Mouse (Mus musculus) limb, embryonic 14.5 days (tissue): Measurements from ENCODE around the gene Cox17. TPM values are rescaled to one million over a fixed set of nuclear protein-coding genes. Genes with fewer than 3 reads are reported as not detected.
A peak's percentile ranks its signal among the peaks of the same experiment; 100 is the strongest.

Experiments used
- ATAC-seq: fragments of 200-750 bp; cut with Nextera tagmentation; 2 replicates; pipeline ENCODE4 v1.8.0; 2017; ENCODE audit warnings: low read depth, moderate number of reproducible peaks, moderate TSS enrichment; ENCODE audit not compliant: low FRiP score
- DNase-seq: peaks from one replicate; pipeline ENCODE4 v3.0.0-alpha.2; 2015; ENCODE audit warnings: low spot score
- H3K27ac ChIP-seq: fragments of 300-500 bp; sonication (generic); replicated peaks from 2 replicates; pipeline ENCODE4 v1.5.1; 2014; ENCODE audit warnings: low read depth, mild to moderate bottlenecking, low read length, moderate library complexity, mixed read lengths
- H3K27me3 ChIP-seq: fragments of 300-500 bp; sonication (generic); 2 replicates; pipeline ENCODE4 v1.6.1; 2014; ENCODE audit warnings: low read length, mixed read lengths; ENCODE audit not compliant: control insufficient read depth, insufficient read depth
- H3K36me3 ChIP-seq: fragments of 300-500 bp; sonication (generic); 2 replicates; pipeline ENCODE4 v1.6.1; 2014; ENCODE audit warnings: mild to moderate bottlenecking, low read length, moderate library complexity, mixed read lengths; ENCODE audit not compliant: control insufficient read depth, insufficient read depth
- H3K4me1 ChIP-seq: fragments of 300-500 bp; sonication (generic); 2 replicates; pipeline ENCODE4 v1.6.1; 2014; ENCODE audit warnings: antibody characterized with exemption, low read length, mixed read lengths; ENCODE audit not compliant: control insufficient read depth, insufficient read depth
- H3K4me2 ChIP-seq: fragments of 300-500 bp; sonication (generic); replicated peaks from 2 replicates; pipeline ENCODE4 v1.6.1; 2014; ENCODE audit warnings: low read depth, mild to moderate bottlenecking, low read length, moderate library complexity; ENCODE audit not compliant: severe bottlenecking
- H3K4me3 ChIP-seq: fragments of 300-500 bp; sonication (generic); replicated peaks from 2 replicates; pipeline ENCODE4 v1.5.1; 2014; ENCODE audit warnings: low read length
- H3K9ac ChIP-seq: fragments of 300-500 bp; sonication (generic); 2 replicates; pipeline ENCODE4 v1.6.1; 2014; ENCODE audit warnings: mild to moderate bottlenecking, low read depth, low read length, moderate library complexity; ENCODE audit not compliant: severe bottlenecking
- H3K9me3 ChIP-seq: fragments of 300-500 bp; sonication (generic); 2 replicates; pipeline ENCODE4 v1.6.1; 2016; ENCODE audit warnings: low read length; ENCODE audit not compliant: control insufficient read depth
- POLR2A ChIP-seq: fragments of 200-500 bp; IDR thresholded peaks from 2 replicates; pipeline ENCODE4 v1.8.0; 2012; ENCODE audit warnings: inconsistent platforms, mild to moderate bottlenecking, moderate library complexity, borderline replicate concordance; ENCODE audit not compliant: insufficient read depth, insufficient read length; ENCODE audit errors: extremely low read depth
- WGBS: fragments of 180-500 bp; shearing (Covaris S2); extraction: QIAGEN DNeasy Blood & Tissue Kit; methylation state at CpG from one replicate; pipeline ENCODE4 v1.1.7; 2014; 5-methylcytosine and 5-hydroxymethylcytosine counted together
- polyA plus RNA-seq, 2 experiments: library from polyadenylated mRNA; depleted of rRNA in 1 of 2; stranded (reverse) in 1 of 2; unstranded in 1 of 2; fragments of >200 nt; fragmentation: Nextera tagmentation in 1 of 2; extraction: Ambion mirVana in 1 of 2; gene quantifications; 2 replicates each; pipeline versions ENCODE4 v1.2.1 to v1.2.3; 2012 to 2014

Cox17 gene
- 50.0 and 83.6 TPM in 2 replicates for polyA plus RNA-seq (2012; rRNA removed)
- 107 and 124 TPM in 2 replicates for polyA plus RNA-seq (2014; fragmentation: Nextera tagmentation; extraction: Ambion mirVana)

DNA sequence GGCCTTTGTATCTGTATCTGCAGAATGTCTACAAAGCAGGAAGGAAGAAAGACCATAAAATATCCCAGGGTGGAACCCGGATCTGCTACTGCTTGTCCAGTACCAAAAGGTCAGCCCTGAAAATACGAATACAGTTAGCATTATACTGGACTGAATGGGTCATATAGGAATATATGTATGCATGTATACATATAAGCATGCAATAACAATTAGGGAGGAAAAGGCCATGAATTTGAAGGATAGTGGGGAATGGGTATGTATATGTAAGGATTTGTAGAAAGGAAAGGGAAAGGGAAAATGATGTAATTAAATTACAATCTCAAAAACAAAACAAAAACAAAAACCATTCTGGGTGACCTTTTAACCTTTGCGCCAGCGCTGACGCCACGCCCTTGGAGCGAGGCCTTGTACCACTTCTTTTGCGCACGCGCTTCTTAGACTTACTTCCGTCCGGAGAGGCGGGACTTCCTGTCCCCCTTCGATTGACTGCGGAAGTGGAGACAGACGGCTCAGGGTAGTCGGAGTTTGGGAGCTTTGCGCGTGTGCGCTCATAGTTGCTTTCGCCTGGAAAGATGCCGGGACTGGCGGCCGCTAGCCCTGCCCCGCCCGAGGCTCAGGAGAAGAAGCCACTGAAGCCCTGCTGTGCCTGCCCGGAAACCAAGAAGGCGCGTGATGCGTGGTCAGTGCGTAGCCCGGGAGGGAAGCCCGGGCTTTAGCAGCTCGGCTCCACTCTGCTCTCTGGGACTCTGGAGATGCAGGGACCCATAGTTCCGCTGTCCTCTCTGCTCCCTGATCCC lies at the start of gene Cox17, which contains the start of gene Gm21987:
Cox17 (plus strand) TSS at position 463 of the 797 bp plus-strand sequence.
Gm21987 (plus strand) TSS at position 512 of the 797 bp plus-strand sequence.
- peak within 1 kb of the TSS; percentile 63 for H3K4me2 ChIP-seq
- no peaks in the 10 kb centered on the region for H3K27me3 ChIP-seq
- H3K36me3 ChIP-seq = peaks cover 22% of the 10 kb centered on the region
- H3K9ac ChIP-seq = peak within 1 kb of the TSS; percentile 86
- H3K27ac ChIP-seq = peak within 1 kb of the TSS; percentile 65
- peaks cover 6% of the 10 kb centered on the region; the same call in 1 of the 2 replicates for H3K4me1 ChIP-seq
- peak; percentile 97 for DNase-seq
- 0 out of 2 replicates have a peak, but pooled peaks have one; percentile 55 for TF ChIP-seq POLR2A
- peak within 1 kb of the TSS; percentile 84 for H3K4me3 ChIP-seq
- ATAC-seq = peak; percentile 94
- WGBS = 3% methylated on average over 34 of the region's 35 CpGs
- H3K9me3 ChIP-seq = no peaks in the 10 kb centered on the region

DNA sequence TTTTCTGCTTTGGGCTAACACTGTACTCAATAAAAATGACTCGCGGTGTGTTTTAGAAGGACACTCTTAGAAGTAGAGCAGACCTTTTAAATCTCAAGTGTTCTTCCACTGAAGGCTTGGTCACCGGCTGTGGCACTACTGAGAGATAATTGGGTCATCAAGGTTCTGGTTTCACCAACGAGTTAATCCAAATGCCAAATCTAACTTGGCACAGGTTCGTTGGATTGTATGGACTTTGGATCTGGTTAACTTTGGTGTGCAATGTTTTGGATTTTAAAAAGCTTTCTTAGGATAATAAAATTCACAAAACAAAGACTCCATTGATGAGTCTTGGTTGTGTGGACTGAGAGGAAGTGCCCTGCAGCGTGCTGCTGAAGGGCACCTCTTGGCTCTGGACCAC lies 48.4 kb upstream of the Cox17 start:
- ATAC-seq (no peak), DNase-seq (no peak)
- Histone ChIP-seq H3K4me3 (no peak overlapping the region), H3K27ac (no peak overlapping the region), H3K27me3 (no peaks in the 10 kb centered on the region), H3K36me3 (no peaks in the 10 kb centered on the region), H3K9ac (no peak overlapping the region), H3K4me2 (no peak overlapping the region), H3K4me1 (no peaks in the 10 kb centered on the region), H3K9me3 (no peaks in the 10 kb centered on the region)
- 66% methylated on average over 6 of the region's 6 CpGs for WGBS
- no peak for TF ChIP-seq POLR2A

DNA sequence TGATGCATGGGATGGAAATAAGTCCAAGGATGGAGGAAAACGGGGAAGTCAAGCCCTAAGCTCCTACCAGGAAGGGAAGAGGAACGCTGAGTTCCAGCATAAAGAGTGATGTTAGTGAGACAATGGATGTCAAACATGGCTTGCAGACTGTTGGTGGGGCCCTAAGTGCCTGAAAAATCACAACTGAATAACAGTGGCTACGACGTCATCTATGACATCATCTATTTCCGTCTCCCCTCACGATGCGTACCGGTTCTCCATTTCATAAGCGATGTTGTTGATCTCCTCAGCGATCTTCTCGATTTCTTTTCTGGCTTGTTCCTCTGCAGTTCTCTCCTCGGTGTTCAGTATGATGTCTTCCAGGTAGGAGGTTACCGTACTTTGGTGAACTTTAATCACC lies 44.4 kb upstream of the Cox17 start:
- no peaks in the 10 kb centered on the region for H3K36me3 ChIP-seq
- H3K4me3 ChIP-seq = no peak overlapping the region
- DNase-seq (no peak), ATAC-seq (no peak)
- H3K9ac ChIP-seq = no peak overlapping the region
- no peak overlapping the region for H3K4me2 ChIP-seq
- no peaks in the 10 kb centered on the region for H3K9me3 ChIP-seq
- no peaks in the 10 kb centered on the region for H3K27me3 ChIP-seq
- 89% methylated on average over 13 of the region's 13 CpGs for WGBS
- no peak for TF ChIP-seq POLR2A
- no peak overlapping the region for H3K27ac ChIP-seq
- H3K4me1 ChIP-seq = peaks cover 14% of the 10 kb centered on the region

DNA sequence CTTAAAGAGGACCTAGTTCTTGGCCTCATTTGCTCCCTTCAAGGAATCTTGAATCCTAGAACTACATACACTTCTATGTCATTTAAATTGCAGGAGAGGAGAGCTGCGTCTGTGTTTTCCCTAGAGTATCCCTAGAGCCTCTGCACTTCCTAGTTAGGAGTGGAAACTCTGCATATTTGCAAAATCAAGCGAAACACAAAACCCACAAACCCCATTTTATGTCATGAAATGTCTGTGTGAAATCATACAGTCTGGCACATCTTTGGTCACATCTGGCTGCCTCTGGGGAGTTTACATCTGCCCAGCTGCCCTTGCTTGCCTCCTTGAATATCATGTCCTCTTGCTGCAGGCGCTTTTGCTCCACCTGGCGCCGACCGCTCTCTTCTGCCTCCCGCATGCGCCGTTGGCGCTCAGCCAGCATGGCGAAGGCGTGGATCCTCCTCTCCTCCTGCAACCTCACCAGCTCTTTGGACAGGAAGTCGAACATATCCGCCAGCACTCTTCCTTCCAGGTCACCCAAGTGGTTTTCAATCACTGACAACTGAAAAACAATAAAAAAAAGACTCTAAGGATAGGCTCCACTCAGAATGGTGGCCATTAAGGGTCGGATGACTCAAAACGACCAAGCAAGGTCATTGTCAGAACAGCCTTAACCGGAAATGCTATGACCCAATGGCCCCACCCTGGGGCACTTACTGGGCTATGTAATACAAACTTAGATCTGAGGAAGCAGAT lies 42.2 kb upstream of the Cox17 start:
- WGBS = 68% methylated on average over 17 of the region's 17 CpGs
- DNase-seq (no peak), ATAC-seq (no peak)
- Histone ChIP-seq H3K27ac (no peak overlapping the region), H3K9ac (no peak overlapping the region), H3K9me3 (no peaks in the 10 kb centered on the region), H3K4me3 (no peak overlapping the region), H3K4me2 (no peak overlapping the region), H3K36me3 (no peaks in the 10 kb centered on the region), H3K27me3 (no peaks in the 10 kb centered on the region), H3K4me1 (peaks cover 19% of the 10 kb centered on the region)
- TF ChIP-seq POLR2A = no peak

DNA sequence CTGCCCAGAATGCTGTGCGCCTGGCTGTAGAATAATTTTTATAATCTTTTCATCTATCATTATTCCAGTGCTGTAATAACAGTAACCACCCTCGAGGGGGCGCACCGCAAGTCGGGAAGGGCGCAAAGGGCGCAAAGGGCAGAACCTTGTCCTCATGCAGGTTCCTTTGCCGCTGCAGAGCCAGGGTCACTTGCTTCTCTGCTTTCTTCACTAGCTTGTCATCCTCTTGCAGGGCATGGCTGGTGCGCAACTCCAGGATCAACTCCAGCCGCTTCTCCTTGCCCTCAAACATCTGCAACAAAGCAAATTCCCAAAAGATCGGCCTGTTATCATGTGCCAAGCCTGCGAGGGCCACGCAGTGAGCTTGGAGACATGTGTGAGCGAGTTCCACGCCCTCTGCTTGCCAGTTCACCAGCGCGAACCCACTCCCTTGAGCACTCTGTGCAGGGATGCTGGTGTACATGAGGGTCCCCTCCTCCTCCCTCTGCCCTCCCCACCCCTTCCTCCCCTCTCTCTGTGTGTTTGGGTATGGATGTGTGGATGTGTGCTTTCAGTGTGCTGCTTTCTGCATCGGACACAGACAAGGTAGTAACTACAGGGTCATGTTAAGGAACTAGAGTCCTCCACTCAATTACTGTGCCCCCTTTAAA lies 40.1 kb upstream of the Cox17 start:
- ATAC-seq = 0 out of 2 replicates have a peak, but pooled peaks have one; percentile 31
- H3K27ac ChIP-seq = no peak overlapping the region
- TF ChIP-seq POLR2A = no peak

More for the DNA sequence above, 40.1 kb upstream of the Cox17 start:
- peaks cover 19% of the 10 kb centered on the region for H3K4me1 ChIP-seq
- H3K4me3 ChIP-seq = no peak overlapping the region
- 39% methylated on average over 18 of the region's 18 CpGs for WGBS
- H3K4me2 ChIP-seq = peak overlapping the region; percentile 23; the same call in 1 of the 2 replicates
- no peaks in the 10 kb centered on the region for H3K9me3 ChIP-seq
- H3K27me3 ChIP-seq = no peaks in the 10 kb centered on the region
- no peaks in the 10 kb centered on the region for H3K36me3 ChIP-seq
- DNase-seq = no peak
- H3K9ac ChIP-seq = no peak overlapping the region
